Mouse (Mus musculus) heart, postnatal 0 days (tissue): ENCODE measurements around the gene Ss18l2. TPM values are rescaled to one million over a fixed set of nuclear protein-coding genes. Genes with fewer than 3 reads are reported as not detected.

Experiments used
- ATAC-seq: fragments of 200-750 bp; cut with Nextera tagmentation; 2 replicates; pipeline ENCODE4 v1.8.0; 2017; ENCODE audit warnings: low read depth, moderate number of reproducible peaks, moderate library complexity; ENCODE audit not compliant: insufficient read depth
- DNase-seq: peaks from one replicate; pipeline ENCODE4 v3.0.0-alpha.2; 2016; ENCODE audit warnings: low spot score
- H3K27ac ChIP-seq: fragments of 300-500 bp; sonication (generic); 2 replicates; pipeline ENCODE4 v1.5.1; 2014; ENCODE audit warnings: low read depth, mild to moderate bottlenecking
- H3K27me3 ChIP-seq: fragments of 300-500 bp; sonication (generic); 2 replicates; pipeline ENCODE4 v1.6.1; 2014; ENCODE audit warnings: low read length, mixed read lengths; ENCODE audit not compliant: control insufficient read depth, insufficient read depth
- H3K36me3 ChIP-seq: fragments of 300-500 bp; sonication (generic); replicated peaks from 2 replicates; pipeline ENCODE4 v1.6.1; 2014; ENCODE audit warnings: low read length, mixed read lengths; ENCODE audit not compliant: control insufficient read depth, insufficient read depth
- H3K4me1 ChIP-seq: fragments of 300-500 bp; sonication (generic); 2 replicates; pipeline ENCODE4 v1.6.1; 2014; ENCODE audit warnings: antibody characterized with exemption; ENCODE audit not compliant: control insufficient read depth, insufficient read depth
- H3K4me2 ChIP-seq: fragments of 300-500 bp; sonication (generic); 2 replicates; pipeline ENCODE4 v1.6.1; 2014; ENCODE audit warnings: low read depth, mild to moderate bottlenecking, low read length, moderate library complexity
- H3K4me3 ChIP-seq: fragments of 300-500 bp; sonication (generic); 2 replicates; pipeline ENCODE4 v1.5.1; 2014; ENCODE audit warnings: low read depth, low read length
- H3K9ac ChIP-seq: fragments of 300-500 bp; sonication (generic); replicated peaks from 2 replicates; pipeline ENCODE4 v1.6.1; 2014; ENCODE audit warnings: low read depth, low read length, mixed read lengths
- H3K9me3 ChIP-seq: fragments of 300-500 bp; sonication (generic); replicated peaks from 2 replicates; pipeline ENCODE4 v1.6.1; 2016; ENCODE audit warnings: low read length; ENCODE audit not compliant: control insufficient read depth
- CTCF ChIP-seq: IDR thresholded peaks from 2 replicates; pipeline ENCODE4 v1.5.1; 2016; ENCODE audit warnings: antibody characterized with exemption, control low read depth, low read depth
- EP300 ChIP-seq: IDR thresholded peaks from 2 replicates; pipeline ENCODE4 v1.6.1; 2016; ENCODE audit warnings: antibody characterized with exemption, low read depth
- WGBS: fragments of 180-500 bp; shearing (Covaris S2); extraction: QIAGEN DNeasy Blood & Tissue Kit; methylation state at CpG from one replicate; pipeline ENCODE4 v1.1.7; 2014; 5-methylcytosine and 5-hydroxymethylcytosine counted together
- polyA plus RNA-seq: library from polyadenylated mRNA; unstranded; fragments of >200 nt; fragmentation: Nextera tagmentation; extraction: Ambion mirVana; gene quantifications from 2 replicates; pipeline ENCODE4 v1.2.1, GENCODE M21; 2015
- total RNA-seq: library from RNA; depleted of rRNA; stranded (reverse); fragments of >200 nt; gene quantifications from 2 replicates; pipeline ENCODE4 v1.2.3, GENCODE M21; 2014; ENCODE audit warnings: low replicate concordance

Ss18l2 gene
- total and polyA plus RNA-seq, 2 experiments from 2014 or later, result 136 to 379 TPM

DNA sequence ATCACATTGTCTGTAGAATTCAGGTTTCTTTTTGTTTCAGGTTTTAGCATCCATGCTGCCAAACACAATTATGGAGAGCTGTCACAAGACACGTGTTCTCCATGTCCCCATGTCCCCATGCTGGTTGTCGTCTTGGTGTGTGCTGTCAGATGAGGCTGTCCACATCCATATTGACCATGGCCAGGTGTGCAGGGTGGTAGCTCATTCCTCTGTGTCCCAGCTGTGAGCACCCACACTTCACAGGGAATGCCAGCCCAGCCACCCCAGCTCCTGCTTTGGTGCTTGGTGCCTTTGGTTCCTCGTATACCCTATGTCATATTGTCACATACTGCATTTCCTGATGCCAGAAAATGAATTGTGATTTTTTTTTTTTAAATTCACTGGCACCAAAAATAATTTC is 44.5 kb downstream of the Ss18l2 start:
- H3K9ac ChIP-seq, result no peak overlapping the region
- no peaks in the 10 kb centered on the region for H3K27me3 ChIP-seq
- no peak overlapping the region for H3K4me3 ChIP-seq
- peaks cover 11% of the 10 kb centered on the region for H3K4me1 ChIP-seq
- WGBS, result 83% methylated on average over 3 of the region's 3 CpGs
- H3K9me3 ChIP-seq, result no peaks in the 10 kb centered on the region
- ATAC-seq, result no peak
- peaks cover 66% of the 10 kb centered on the region for H3K36me3 ChIP-seq
- no peak overlapping the region for H3K4me2 ChIP-seq
- no peak for TF ChIP-seq CTCF
- TF ChIP-seq EP300, result no peak
- DNase-seq, result no peak
- H3K27ac ChIP-seq, result no peak overlapping the region

DNA sequence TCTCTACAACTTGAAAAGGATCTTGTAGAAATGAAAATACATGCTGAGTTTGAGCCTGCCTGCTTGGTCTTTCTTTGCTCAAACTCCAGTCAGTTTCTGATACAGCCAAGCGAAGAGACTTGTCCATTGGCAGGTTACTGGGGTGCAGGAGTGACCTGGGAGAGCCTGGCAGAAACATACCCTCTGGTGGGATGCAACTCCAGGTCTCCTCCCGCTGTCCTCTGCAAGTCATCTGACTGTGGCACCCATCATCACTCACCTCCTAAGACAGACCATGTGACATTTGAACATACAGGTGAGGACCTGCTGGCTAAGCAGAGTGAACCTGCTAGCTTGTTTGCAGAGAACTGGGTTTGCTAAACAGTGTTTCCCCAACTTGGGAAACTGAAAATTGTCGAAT is 46.7 kb downstream of the Ss18l2 start:
- H3K9ac ChIP-seq, result no peak overlapping the region
- WGBS, result 81% methylated on average over 3 of the region's 3 CpGs
- H3K27ac ChIP-seq, result no peak overlapping the region
- no peak for ATAC-seq
- no peaks in the 10 kb centered on the region for H3K27me3 ChIP-seq
- H3K9me3 ChIP-seq, result no peaks in the 10 kb centered on the region
- DNase-seq, result no peak
- H3K4me1 ChIP-seq, result peaks cover 19% of the 10 kb centered on the region
- H3K36me3 ChIP-seq, result peaks cover 44% of the 10 kb centered on the region
- no peak overlapping the region for H3K4me2 ChIP-seq
- TF ChIP-seq CTCF (no peak), EP300 (no peak)
- no peak overlapping the region for H3K4me3 ChIP-seq

DNA sequence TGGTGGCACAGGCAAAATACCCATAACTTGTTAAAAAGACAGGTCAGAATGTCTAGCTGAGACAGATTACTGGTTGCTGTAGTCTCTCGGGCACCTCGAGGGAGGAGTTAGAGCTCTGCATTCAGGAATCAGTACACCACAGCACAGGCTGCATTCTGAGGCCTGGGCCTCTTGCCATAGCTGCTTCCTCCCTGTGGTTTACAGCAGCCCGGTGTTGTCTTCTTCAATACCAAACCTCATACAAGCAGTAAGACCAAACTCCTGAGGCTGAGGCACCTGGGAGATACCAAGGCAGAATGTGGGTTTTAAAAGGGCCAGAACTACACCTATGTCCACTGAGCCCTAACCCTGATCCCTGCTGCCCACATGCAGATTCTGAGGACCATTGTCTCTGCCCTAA is 47.3 kb downstream of the Ss18l2 start:
- no peaks in the 10 kb centered on the region for H3K9me3 ChIP-seq
- H3K4me2 ChIP-seq, result no peak overlapping the region
- H3K4me3 ChIP-seq, result no peak overlapping the region
- TF ChIP-seq CTCF (no peak), EP300 (no peak)
- ATAC-seq (no peak), DNase-seq (no peak)
- WGBS, result 41% methylated on average over 3 of the region's 3 CpGs
- H3K4me1 ChIP-seq, result peaks cover 19% of the 10 kb centered on the region
- H3K27ac ChIP-seq, result peak overlapping the region; percentile 97; the same call in 1 of the 2 replicates
- no peak overlapping the region for H3K9ac ChIP-seq
- H3K27me3 ChIP-seq, result no peaks in the 10 kb centered on the region
- peaks cover 38% of the 10 kb centered on the region for H3K36me3 ChIP-seq

DNA sequence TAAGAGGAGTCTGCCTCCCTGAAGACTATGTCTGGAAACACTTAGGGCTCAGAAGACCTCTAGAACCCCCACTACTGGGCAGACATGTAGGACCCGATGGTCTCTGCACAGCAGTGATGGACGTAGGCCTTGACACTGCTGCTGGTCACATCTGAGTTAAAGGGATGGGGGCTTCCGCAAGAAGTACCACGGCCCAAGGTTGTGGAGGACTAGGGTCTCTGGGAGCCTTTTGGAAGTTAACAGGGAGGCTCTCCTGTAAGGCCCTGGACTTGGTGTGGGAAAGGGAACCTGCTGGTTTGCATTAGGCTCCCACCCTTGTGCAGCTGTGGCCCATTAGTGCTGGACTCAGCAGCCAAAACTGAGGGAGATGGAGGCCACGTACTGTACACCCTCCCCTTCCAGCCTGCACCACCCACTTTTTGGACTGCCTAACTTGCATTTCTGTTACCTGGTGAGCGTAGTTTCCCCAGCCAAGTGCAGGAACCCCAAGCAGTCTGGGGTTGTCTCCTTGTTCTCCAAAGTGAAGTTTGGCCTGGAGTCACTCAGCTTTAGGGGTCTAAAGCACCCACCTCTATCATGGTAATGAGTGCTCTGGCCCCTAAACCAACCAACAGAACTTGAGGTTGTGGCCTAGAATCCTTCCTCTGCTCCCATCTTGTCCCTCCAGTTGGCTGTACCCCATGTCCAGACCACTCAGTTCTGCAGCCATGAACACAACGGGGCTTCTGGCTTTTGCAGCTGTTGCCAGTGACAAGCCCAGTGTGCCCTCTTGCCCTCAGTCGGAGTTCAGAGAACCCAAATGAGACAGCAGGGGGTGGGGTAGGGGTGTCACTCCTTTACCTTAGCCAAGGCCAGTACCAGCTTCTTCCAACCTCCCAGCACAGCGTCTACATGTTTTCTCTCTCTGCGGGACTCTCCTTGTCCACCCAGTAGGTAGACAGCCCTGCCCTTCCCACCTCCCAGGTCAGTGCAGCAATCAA is 48.0 kb downstream of the Ss18l2 start:
- peak overlapping the region; percentile 97; the same call in 1 of the 2 replicates for H3K27ac ChIP-seq
- TF ChIP-seq CTCF, result no peak
- TF ChIP-seq EP300, result no peak
- DNase-seq, result no peak
- H3K36me3 ChIP-seq, result peaks cover 39% of the 10 kb centered on the region
- H3K27me3 ChIP-seq, result no peaks in the 10 kb centered on the region
- no peak for ATAC-seq
- WGBS, result 55% methylated on average over 10 of the region's 10 CpGs
- no peaks in the 10 kb centered on the region for H3K9me3 ChIP-seq
- H3K4me3 ChIP-seq, result peak overlapping the region; percentile 90; the same call in 1 of the 2 replicates
- H3K9ac ChIP-seq, result peak overlapping the region; percentile 96; the same call in 1 of the 2 replicates
- peaks cover 19% of the 10 kb centered on the region for H3K4me1 ChIP-seq
- peak overlapping the region; percentile 98 for H3K4me2 ChIP-seq

DNA sequence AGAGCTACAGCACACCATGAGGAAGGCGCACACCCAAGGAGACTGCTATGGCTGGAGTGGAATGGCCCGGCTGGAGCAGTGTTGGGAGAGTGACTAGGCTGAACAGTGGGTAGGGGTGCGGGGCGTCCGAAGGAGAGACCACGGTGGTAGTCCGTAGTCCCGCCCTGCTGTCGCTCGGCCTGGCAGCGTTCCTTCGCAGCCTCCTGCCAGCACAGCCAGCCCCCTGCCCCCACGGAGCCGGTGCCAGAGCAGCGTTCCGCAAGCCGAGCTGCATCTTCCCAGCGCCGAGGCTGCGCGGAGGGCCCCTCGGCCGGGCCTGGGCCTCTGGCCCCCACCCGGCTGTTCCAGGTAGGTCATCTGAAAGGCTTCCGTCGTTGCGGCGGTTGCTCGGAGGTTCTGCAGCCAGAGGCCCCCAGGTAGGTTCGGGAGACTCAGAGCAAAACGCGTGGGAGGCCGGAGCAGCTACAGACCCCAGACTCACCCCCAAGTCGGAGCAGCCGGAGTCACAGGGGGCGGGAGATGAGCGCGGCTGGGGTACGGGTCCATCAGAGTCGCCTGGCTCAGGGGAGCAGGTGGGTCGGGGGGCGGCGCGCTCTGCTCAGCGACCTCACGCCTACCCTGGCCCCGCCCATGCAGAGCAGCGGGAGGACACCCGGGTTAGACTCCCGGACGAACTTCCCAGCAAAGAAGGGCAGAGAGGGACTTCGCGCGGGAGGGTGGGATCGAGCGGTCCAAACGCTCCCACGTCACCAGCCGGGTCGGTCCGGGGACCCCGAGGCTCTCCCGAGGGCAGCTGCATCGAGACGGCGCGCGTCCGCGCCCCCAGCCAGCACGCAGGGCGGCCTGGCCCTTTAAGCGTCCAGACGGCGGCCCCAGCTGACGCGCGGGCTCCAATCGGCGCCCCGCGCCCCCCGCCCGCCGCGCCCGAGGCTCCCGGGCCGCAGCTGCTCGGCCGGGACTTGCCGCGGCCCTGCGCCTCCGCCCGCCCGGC is 49.3 kb downstream of the Ss18l2 start, which contains the start of gene Zfp651:
Zfp651 (plus strand) TSS at position 240 of the 991 bp plus-strand sequence.
- ATAC-seq, result peak; percentile 84
- Histone ChIP-seq H3K27me3 (no peaks in the 10 kb centered on the region), H3K4me3 (peak within 1 kb of the TSS; percentile 90), H3K9me3 (no peaks in the 10 kb centered on the region), H3K9ac (peak within 1 kb of the TSS; percentile 96), H3K4me2 (peak within 1 kb of the TSS; percentile 98), H3K36me3 (peaks cover 38% of the 10 kb centered on the region), H3K4me1 (peaks cover 19% of the 10 kb centered on the region), H3K27ac (peak within 1 kb of the TSS; percentile 97)
- under 1% methylated on average over 78 of the region's 97 CpGs for WGBS
- TF ChIP-seq EP300, result no peak
- no peak for TF ChIP-seq CTCF
- DNase-seq, result peak; percentile 75
